Mouse (Mus musculus): ENCODE measurements around the gene Bcl6. TPM values are rescaled to one million over a fixed set of nuclear protein-coding genes. Genes with fewer than 3 reads are reported as not detected.

The Bcl6 gene
- polyA plus RNA-seq, 1 experiment from 2014 or later, result 1.2 TPM

- DNase-seq, result peak; percentile 86
- no peak for ATAC-seq (ENCODE audit: insufficient read depth)
- H3K36me3 ChIP-seq (ENCODE audit: insufficient read depth), result no peaks in the 10 kb centered on the region
- TF ChIP-seq CTCF (IDR thresholded peaks at IDR 0.05; ENCODE audit: low read depth), result peak; percentile 68
- no peaks in the 10 kb centered on the region for H3K9me3 ChIP-seq (ENCODE audit: low read depth, low read length)
- peak overlapping the region; percentile 36 for H3K4me3 ChIP-seq (ENCODE audit: low read depth, low read length)
- H3K4me2 ChIP-seq, result peak overlapping the region; percentile 93
- peaks cover 25% of the 10 kb centered on the region for H3K27me3 ChIP-seq (ENCODE audit: insufficient read depth, low read length)
- H3K4me1 ChIP-seq (ENCODE audit: insufficient read depth), result peaks cover 4% of the 10 kb centered on the region; the same call in 1 of the 2 replicates
- H3K27ac ChIP-seq (ENCODE audit: low read depth), result no peak overlapping the region
- 4% methylated on average over 6 of the region's 6 CpGs for WGBS
- H3K9ac ChIP-seq, result no peak overlapping the region
Observed at GRCm38 (mm10) chr16:23985467-23985861, 3.2 kb downstream of the Bcl6 start.

GRCm38 (mm10) chr16:23984760-23985466 is 3.7 kb downstream of the Bcl6 start:
- H3K4me3 ChIP-seq (ENCODE audit: low read depth, low read length), result peak overlapping the region; percentile 36
- H3K36me3 ChIP-seq (ENCODE audit: insufficient read depth), result no peaks in the 10 kb centered on the region
- ATAC-seq (ENCODE audit: insufficient read depth) (no peak), DNase-seq (peak; percentile 59)
- TF ChIP-seq CTCF (IDR thresholded peaks at IDR 0.05; ENCODE audit: low read depth), result no peak
- no peaks in the 10 kb centered on the region for H3K9me3 ChIP-seq (ENCODE audit: low read depth, low read length)
- H3K4me1 ChIP-seq (ENCODE audit: insufficient read depth), result peaks cover 4% of the 10 kb centered on the region; the same call in 1 of the 2 replicates
- 1% methylated on average over 22 of the region's 22 CpGs for WGBS
- H3K4me2 ChIP-seq, result peak overlapping the region; percentile 93
- peak overlapping the region; percentile 30 for H3K9ac ChIP-seq
- H3K27ac ChIP-seq (ENCODE audit: low read depth), result no peak overlapping the region
- H3K27me3 ChIP-seq (ENCODE audit: insufficient read depth, low read length), result peaks cover 30% of the 10 kb centered on the region

GRCm38 (mm10) chr16:23984183-23984582 is 4.5 kb downstream of the Bcl6 start:
- DNase-seq (peak; percentile 96), ATAC-seq (ENCODE audit: insufficient read depth) (peak; percentile 26; the same call in 1 of the 2 replicates)
- peak overlapping the region; percentile 93 for H3K4me2 ChIP-seq
- peaks cover 37% of the 10 kb centered on the region for H3K27me3 ChIP-seq (ENCODE audit: insufficient read depth, low read length)
- H3K27ac ChIP-seq (ENCODE audit: low read depth), result no peak overlapping the region
- no peaks in the 10 kb centered on the region for H3K36me3 ChIP-seq (ENCODE audit: insufficient read depth)
- H3K4me1 ChIP-seq (ENCODE audit: insufficient read depth), result peaks cover 4% of the 10 kb centered on the region; the same call in 1 of the 2 replicates
- no peaks in the 10 kb centered on the region for H3K9me3 ChIP-seq (ENCODE audit: low read depth, low read length)
- TF ChIP-seq CTCF (IDR thresholded peaks at IDR 0.05; ENCODE audit: low read depth), result peak; percentile 98
- WGBS, result under 1% methylated on average over 22 of the region's 22 CpGs
- peak overlapping the region; percentile 30; the same call in 1 of the 2 replicates for H3K9ac ChIP-seq
- peak overlapping the region; percentile 36 for H3K4me3 ChIP-seq (ENCODE audit: low read depth, low read length)

GRCm38 (mm10) chr16:23982891-23983588 is 5.6 kb downstream of the Bcl6 start:
- ATAC-seq (ENCODE audit: insufficient read depth) (peak; percentile 25; the same call in 1 of the 2 replicates), DNase-seq (peak; percentile 82)
- H3K4me3 ChIP-seq (ENCODE audit: low read depth, low read length), result peak overlapping the region; percentile 40
- peaks cover 39% of the 10 kb centered on the region for H3K27me3 ChIP-seq (ENCODE audit: insufficient read depth, low read length)
- peak overlapping the region; percentile 93 for H3K4me2 ChIP-seq
- WGBS, result under 1% methylated on average over 33 of the region's 33 CpGs
- peak overlapping the region; percentile 58 for H3K27ac ChIP-seq (ENCODE audit: low read depth)
- no peaks in the 10 kb centered on the region for H3K9me3 ChIP-seq (ENCODE audit: low read depth, low read length)
- peak overlapping the region; percentile 40 for H3K9ac ChIP-seq
- H3K36me3 ChIP-seq (ENCODE audit: insufficient read depth), result no peaks in the 10 kb centered on the region
- H3K4me1 ChIP-seq (ENCODE audit: insufficient read depth), result peaks cover 4% of the 10 kb centered on the region; the same call in 1 of the 2 replicates
- peak; percentile 58 for TF ChIP-seq CTCF (IDR thresholded peaks at IDR 0.05; ENCODE audit: low read depth)

- peak overlapping the region; percentile 40 for H3K4me3 ChIP-seq (ENCODE audit: low read depth, low read length)
- peak; percentile 73 for TF ChIP-seq CTCF (IDR thresholded peaks at IDR 0.05; ENCODE audit: low read depth)
- H3K9ac ChIP-seq, result 0 out of 2 replicates have a peak overlapping the region, but pooled peaks have one; percentile 1
- H3K9me3 ChIP-seq (ENCODE audit: low read depth, low read length), result no peaks in the 10 kb centered on the region
- peaks cover 4% of the 10 kb centered on the region; the same call in 1 of the 2 replicates for H3K4me1 ChIP-seq (ENCODE audit: insufficient read depth)
- H3K4me2 ChIP-seq, result peak overlapping the region; percentile 93
- no peaks in the 10 kb centered on the region for H3K36me3 ChIP-seq (ENCODE audit: insufficient read depth)
- H3K27ac ChIP-seq (ENCODE audit: low read depth), result no peak overlapping the region
- WGBS, result 2% methylated on average over 28 of the region's 28 CpGs
- ATAC-seq (ENCODE audit: insufficient read depth) (peak; percentile 77), DNase-seq (peak; percentile 95)
- peaks cover 39% of the 10 kb centered on the region for H3K27me3 ChIP-seq (ENCODE audit: insufficient read depth, low read length)
Observed at GRCm38 (mm10) chr16:23981925-23982851, 6.5 kb downstream of the Bcl6 start.

GRCm38 (mm10) chr16:23980991-23981720 is 7.5 kb downstream of the Bcl6 start:
- no peak for ATAC-seq (ENCODE audit: insufficient read depth)
- peak overlapping the region; percentile 49 for H3K9ac ChIP-seq
- no peak for TF ChIP-seq CTCF (IDR thresholded peaks at IDR 0.05; ENCODE audit: low read depth)

More at GRCm38 (mm10) chr16:23980991-23981720, 7.5 kb downstream of the Bcl6 start:
- no peaks in the 10 kb centered on the region for H3K9me3 ChIP-seq (ENCODE audit: low read depth, low read length)
- 2% methylated on average over 32 of the region's 32 CpGs for WGBS
- peak overlapping the region; percentile 40 for H3K4me3 ChIP-seq (ENCODE audit: low read depth, low read length)
- peak; percentile 65 for DNase-seq
- peaks cover 4% of the 10 kb centered on the region; the same call in 1 of the 2 replicates for H3K4me1 ChIP-seq (ENCODE audit: insufficient read depth)
- H3K27me3 ChIP-seq (ENCODE audit: insufficient read depth, low read length), result peaks cover 36% of the 10 kb centered on the region
- no peak overlapping the region for H3K27ac ChIP-seq (ENCODE audit: low read depth)
- H3K36me3 ChIP-seq (ENCODE audit: insufficient read depth), result no peaks in the 10 kb centered on the region
- peak overlapping the region; percentile 93 for H3K4me2 ChIP-seq

Measured in lung, embryonic 14.5 days (tissue).